Mouse (Mus musculus) CH12.LX (cell line): Measurements from ENCODE around the gene Dkk2.

ENCODE experiments used
- ELF1 ChIP-seq: IDR thresholded peaks from 2 replicates; pipeline ENCODE4 v1.6.1; 2014; ENCODE audit warnings: low read depth, mild to moderate bottlenecking, inconsistent platforms, low read length, improper control_type of control experiment
- MEF2A ChIP-seq: IDR thresholded peaks from 2 replicates; pipeline ENCODE4 v1.6.1; 2014; ENCODE audit warnings: low read depth, mild to moderate bottlenecking, inconsistent platforms, low read length, improper control_type of control experiment, borderline replicate concordance
- MXI1 ChIP-seq: IDR thresholded peaks from 2 replicates; pipeline ENCODE4 v1.6.1; 2011; ENCODE audit warnings: mild to moderate bottlenecking, low read depth, low read length, improper control_type of control experiment
- NELFE ChIP-seq: IDR thresholded peaks from 2 replicates; pipeline ENCODE4 v1.6.1; 2011; ENCODE audit warnings: low read depth, low read length, improper control_type of control experiment

DNA sequence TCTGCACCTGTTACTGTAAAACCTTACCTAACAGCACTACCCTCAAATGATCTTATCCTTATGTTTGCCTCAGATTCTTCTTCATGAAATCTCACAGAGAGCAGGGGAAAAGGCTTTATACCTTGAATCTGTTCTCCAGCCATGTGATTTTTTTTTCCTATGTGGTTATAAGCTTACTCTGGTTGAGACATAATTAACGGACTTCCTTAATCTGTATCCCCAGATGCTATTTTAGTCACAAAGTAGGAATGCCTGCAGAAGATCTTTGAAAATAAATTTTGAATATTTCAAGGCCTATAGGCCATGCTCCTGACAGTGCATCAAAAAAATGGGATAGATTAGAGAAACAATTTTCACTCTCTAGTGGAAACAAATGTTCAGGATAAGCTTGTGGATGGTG lies 20.2 kb upstream of the Dkk2 start:
- TF ChIP-seq MEF2A (no peak), NELFE (no peak), MXI1 (no peak), ELF1 (no peak)
